Mouse (Mus musculus): Measurements from ENCODE around the gene Fpr3.
"Not testable (repeated sequence)": the region's sequence is repeated elsewhere in the genome, so short reads cannot be mapped to it uniquely, and the experiment has no call there.

Fpr3 gene

GRCm38 (mm10) chr17:17887774-17888248, at the start of gene Fpr3, which contains the start of gene Fpr2:
Gene Fpr3 (plus strand): TSS chr17:17887852.
Gene Fpr2 (plus strand): TSS chr17:17887824.
- no peak for DNase-seq (ENCODE audit: low read depth)

- peak; percentile 99 for DNase-seq (ENCODE audit: low read depth)
These were observed 49.5 kb upstream of the Fpr3 start for GRCm38 (mm10) chr17:17837919-17838701.

GRCm38 (mm10) chr17:17839276-17839675, 48.4 kb upstream of the Fpr3 start:
- DNase-seq (ENCODE audit: low read depth): no peak

DNA sequence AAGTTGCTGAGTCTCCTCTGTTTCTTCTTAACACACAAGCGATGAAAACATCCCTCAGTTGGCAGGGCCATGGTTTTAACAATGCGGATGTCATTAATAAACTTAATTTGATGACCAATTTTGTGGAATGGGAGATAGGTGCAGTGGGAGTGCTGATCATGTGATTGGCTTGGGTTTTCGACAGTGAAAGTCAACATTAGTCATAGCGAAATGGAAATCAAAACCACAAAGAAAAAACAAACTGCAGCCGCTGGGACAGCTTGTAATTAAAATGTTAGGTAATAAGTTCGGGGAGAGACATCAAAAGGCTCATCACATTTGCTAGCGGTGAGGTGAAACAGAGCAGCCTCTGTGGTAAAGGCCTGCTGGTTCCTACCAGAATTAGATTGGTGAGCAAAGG, 46.9 kb upstream of the Fpr3 start:
- peak; percentile 73 for DNase-seq (ENCODE audit: low read depth)

GRCm38 (mm10) chr17:17843534-17844261, 44.0 kb upstream of the Fpr3 start:
- no peak for DNase-seq (ENCODE audit: low read depth)

DNA sequence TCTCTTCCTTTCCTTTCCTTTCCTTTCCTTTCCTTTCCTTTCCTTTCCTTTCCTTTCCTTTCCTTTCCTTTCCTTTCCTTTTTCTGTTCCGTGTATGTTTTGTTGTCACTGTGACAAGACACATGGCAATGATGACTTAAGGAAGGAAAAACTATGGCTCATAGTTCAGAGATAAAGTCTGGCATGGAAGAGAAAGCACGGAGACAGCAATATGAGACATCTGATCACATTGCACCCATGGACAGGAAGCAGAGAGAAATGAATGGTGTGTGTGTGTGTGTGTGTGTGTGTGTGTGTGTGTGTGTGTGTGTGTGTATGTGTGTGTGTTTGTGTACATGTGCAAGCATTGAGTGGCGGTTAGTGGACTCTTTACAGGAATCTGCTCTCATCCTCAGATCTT, 43.0 kb upstream of the Fpr3 start:
- not testable (repeated sequence) for DNase-seq (ENCODE audit: low read depth)

- peak; percentile 73 for DNase-seq (ENCODE audit: low read depth)
These were observed 42.2 kb upstream of the Fpr3 start for GRCm38 (mm10) chr17:17845187-17846027.

GRCm38 (mm10) chr17:17848988-17849387, 38.7 kb upstream of the Fpr3 start:
- DNase-seq (ENCODE audit: low read depth): no peak

DNA sequence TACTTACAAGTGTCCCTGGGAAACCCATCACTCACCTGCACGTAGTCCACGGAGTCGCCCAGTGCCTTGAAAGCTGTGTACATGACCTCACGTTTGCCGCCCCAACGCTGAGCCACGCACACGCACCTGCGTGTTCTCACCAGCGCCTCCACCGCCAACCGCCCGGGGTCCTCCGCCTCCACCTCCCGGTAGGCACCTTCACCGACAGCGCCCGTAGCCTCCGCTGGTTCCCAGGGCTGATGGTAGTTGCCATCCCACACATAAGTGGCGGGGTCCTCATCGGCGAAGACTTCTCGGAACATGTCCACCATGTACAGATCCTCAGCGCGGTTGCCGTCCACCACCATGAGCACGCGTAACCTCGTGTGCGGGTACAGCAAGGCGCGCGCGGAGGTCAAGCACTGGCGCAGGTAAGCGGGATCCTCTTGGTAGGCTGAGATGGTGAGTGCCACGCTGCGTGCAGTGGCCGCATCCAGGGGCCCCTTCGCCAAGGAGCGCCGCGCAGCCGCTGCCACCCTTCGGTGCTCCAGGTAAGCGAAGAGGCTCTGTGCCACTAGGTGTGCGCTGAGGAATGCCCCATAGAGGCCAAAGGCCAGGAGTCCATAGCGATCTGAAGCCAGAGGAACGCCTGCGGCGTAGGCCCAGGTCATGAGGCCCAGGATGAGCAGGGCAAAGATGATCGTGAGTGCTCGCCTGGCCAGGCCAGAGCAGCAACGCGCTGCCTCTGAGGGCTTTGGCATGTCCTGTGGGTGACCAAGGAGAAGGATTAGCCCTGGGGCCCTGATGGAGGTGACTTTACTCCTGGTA, 37.5 kb upstream of the Fpr3 start:
- no peak for DNase-seq (ENCODE audit: low read depth)

DNA sequence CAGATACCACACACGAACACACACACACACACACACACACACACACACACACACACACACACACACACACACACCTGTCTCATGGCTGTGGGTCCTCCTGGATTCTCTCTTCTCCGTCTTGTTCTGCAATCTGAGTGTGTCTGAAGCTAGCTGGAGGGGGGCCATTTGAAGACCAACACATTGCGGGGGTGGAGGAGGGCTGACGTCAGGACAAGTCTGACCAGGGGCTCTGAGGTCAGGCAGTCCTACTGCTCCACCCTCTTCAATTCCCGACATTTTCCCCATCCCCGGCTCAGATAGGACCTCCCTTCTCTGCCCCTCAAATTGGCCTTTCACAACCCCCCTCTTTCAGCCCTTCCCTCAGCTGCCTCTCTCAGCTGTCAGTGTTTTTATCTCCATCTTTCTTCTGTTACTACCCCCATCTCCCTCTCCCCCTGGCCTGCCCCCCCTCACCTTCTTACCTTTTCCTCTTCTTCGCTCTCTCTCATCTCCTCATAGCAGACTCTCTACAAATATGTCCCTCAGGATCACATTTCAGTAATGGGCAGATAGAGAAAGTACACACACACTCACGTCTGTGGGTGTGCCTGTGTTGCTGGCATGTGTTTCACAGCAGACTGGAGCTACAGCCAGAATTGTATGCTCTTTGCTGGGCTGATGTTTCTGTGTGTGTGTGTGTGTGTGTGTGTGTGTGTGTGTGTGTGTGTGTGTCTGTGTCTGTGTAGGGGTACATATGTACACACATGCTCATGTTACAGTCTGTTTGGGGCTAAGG, 32.4 kb upstream of the Fpr3 start, which contains the start of gene Has1:
TSS of gene Has1 (minus strand) at position 142 of the 775 bp plus-strand sequence.
- DNase-seq (ENCODE audit: low read depth): no peak

- peak; percentile 69 for DNase-seq (ENCODE audit: low read depth)
These were observed 31.0 kb upstream of the Fpr3 start for GRCm38 (mm10) chr17:17856612-17857011.

DNA sequence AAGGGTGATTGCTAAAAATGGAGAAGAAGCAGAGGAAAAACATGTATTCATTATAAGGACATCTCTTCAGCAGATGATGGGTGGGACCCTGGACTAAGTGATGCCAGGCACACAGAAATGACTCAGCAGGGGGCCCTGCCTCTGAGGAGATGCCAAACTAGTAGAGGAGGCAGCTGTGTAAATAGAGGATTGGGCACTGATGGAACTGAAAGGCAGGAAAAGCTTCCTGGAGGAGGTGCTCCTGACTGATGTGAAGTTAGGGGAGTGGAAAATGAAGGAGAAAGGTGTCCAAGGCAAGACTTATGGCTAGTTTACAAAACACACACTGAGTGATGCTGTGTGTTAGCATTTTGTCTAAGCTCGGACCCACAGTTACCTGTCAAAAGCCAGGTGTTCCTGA, 30.2 kb upstream of the Fpr3 start:
- DNase-seq (ENCODE audit: low read depth): peak; percentile 74

- no peak for DNase-seq (ENCODE audit: low read depth)
These were observed 27.5 kb upstream of the Fpr3 start for GRCm38 (mm10) chr17:17860110-17860509.

DNA sequence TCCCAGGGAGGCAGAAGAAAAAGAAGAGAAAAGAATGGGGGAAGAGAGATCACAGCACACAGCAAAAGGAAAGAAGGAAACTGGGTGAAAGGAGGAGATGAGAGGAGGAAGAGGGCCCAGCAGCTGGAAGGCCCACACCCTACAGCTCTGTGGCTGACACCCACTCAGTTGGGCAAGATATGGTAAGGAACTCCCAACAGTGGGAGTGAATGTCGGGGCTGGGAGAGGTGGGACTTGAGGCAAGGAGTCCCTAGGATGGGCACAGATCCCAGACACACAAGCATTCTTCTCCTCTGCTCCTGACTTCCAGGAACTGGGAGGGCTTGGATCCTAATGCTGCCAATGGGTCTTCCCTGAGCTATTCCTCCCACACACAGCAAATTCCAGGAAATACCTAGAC, 25.3 kb upstream of the Fpr3 start:
- no peak for DNase-seq (ENCODE audit: low read depth)

DNA sequence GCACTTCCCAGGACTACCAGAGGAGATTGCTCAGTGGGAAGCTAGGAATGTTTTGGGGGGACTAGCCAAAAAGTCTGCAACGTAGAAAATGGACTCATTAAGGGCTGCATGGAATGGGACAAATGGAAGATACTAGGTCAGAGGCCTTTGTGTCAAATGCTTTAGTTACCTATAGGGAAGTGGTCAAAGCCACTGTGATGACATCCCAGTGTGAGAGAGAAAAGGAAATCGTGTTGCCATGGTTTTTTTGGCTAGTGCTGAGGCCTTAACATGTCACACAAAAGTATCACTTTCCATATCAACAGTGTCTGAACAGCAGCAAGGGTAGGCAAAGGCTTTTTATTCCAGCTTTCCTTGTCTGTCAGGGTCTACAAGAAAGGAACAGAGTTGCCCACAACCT, 22.5 kb upstream of the Fpr3 start:
- DNase-seq (ENCODE audit: low read depth): no peak

DNA sequence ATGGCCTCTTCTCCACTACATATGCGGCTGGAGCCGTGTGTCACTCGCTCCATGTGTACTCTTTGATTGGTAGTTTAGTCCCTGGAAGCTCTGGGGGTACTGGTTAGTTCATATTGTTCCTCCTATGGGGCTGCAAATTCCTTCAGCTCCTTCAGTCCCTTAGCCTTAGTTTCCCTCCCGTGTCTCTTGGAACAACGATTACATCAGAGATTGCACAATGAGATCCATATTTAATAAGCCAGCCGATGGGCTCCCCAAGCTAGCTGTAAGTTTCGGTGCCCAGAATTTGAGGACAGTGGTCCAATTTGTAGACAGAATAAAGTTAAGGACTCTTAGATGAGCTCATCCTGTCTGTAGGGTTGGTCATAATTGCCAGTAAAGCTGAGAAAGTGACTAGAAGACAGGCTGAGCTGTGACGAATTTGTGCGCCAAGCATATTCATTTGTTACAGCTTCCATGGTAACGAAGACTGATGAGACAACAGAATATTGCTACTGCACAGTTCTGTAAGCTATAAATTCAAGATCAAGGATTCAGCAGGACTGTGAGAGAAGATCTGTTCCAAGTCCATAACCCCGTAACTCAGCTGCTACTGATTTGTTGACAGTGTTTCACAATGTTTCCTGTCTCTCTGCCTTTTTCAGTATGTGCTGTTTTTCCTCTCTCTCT, 20.7 kb upstream of the Fpr3 start:
- no peak for DNase-seq (ENCODE audit: low read depth)

DNA sequence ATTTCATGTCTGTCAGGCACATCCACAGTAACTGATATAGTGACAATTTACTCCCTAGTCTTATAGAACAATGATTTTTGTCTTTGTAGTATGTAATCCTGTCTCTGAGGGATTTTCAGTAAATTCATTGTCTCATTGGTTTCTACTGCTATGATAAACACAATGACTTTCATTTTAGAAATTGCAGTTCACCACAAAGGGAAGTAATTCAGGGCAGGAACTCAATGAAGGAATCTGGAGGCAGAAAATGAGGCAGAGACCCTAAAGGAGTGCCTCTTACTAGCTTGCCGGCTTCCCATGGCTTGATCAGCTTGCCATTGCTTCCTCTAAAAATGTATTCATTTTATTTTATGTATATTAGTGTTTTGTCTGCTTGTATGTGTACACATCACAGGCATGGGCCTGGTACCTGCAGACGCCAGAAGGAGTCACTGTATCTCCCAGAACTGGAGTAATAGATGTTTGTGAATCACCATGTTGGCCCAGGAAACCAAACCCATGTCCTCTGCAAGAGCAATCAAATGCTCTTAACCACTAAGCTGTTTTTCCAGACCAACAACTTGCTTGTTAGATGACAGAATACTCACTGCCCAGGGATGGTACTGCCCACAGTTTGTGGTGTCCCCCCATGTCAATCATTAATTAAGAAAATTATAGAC, 16.6 kb upstream of the Fpr3 start:
- no peak for DNase-seq (ENCODE audit: low read depth)

GRCm38 (mm10) chr17:17871697-17872096, 16.0 kb upstream of the Fpr3 start:
- DNase-seq (ENCODE audit: low read depth): no peak

GRCm38 (mm10) chr17:17879347-17879746, 8.3 kb upstream of the Fpr3 start:
- no peak for DNase-seq (ENCODE audit: low read depth)
